Mouse (Mus musculus) MEL (cell line): ENCODE measurements around the gene Gpr34. TPM values are rescaled to one million over a fixed set of nuclear protein-coding genes. Genes with fewer than 3 reads are reported as not detected.

ENCODE experiments used
- DNase-seq: peaks from one replicate; pipeline ENCODE4 v3.0.0; 2011; ENCODE audit warnings: low read depth, low spot score
- H3K27ac ChIP-seq: 2 replicates; pipeline ENCODE4 v1.5.1; 2012; ENCODE audit warnings: low read depth, mild to moderate bottlenecking, control low read depth, low read length, moderate library complexity; ENCODE audit not compliant: control insufficient read depth
- H3K27me3 ChIP-seq, 2 experiments: fragments of 150-350 bp in 1 of 2; sonication (generic) in 1 of 2; 2 replicates each; pipeline ENCODE4 v1.6.1; 2012; ENCODE audit warnings: low read length in 2 of 2, mild to moderate bottlenecking in 2 of 2, improper control_type of control experiment in 1 of 2, moderate library complexity in 1 of 2; ENCODE audit not compliant: insufficient read depth in 2 of 2, control insufficient read depth in 1 of 2
- H3K36me3 ChIP-seq, 2 experiments: 2 replicates each; pipeline ENCODE4 v1.6.1; 2012 to 2014; ENCODE audit warnings: low read length in 2 of 2, improper control_type of control experiment in 1 of 2, inconsistent platforms in 1 of 2, mild to moderate bottlenecking in 1 of 2; ENCODE audit not compliant: insufficient read depth in 2 of 2, control insufficient read depth in 1 of 2
- H3K4me1 ChIP-seq, 2 experiments: fragments of 150-350 bp in 1 of 2; sonication (generic) in 1 of 2; 2 replicates each; pipeline ENCODE4 v1.6.1; 2012; ENCODE audit warnings: low read length in 2 of 2, improper control_type of control experiment in 1 of 2, mild to moderate bottlenecking in 1 of 2; ENCODE audit not compliant: insufficient read depth in 2 of 2, control insufficient read depth in 1 of 2
- H3K4me3 ChIP-seq, 2 experiments: fragments of 150-350 bp in 1 of 2; sonication (generic) in 1 of 2; 2 replicates each; pipeline ENCODE4 v1.5.1; 2012; ENCODE audit warnings: low read depth in 2 of 2, low read length in 2 of 2, mild to moderate bottlenecking in 2 of 2, moderate library complexity in 2 of 2, control low read depth in 1 of 2, improper control_type of control experiment in 1 of 2; ENCODE audit not compliant: control insufficient read depth in 1 of 2, insufficient read depth in 1 of 2
- H3K79me2 ChIP-seq: 2 replicates; pipeline ENCODE4 v1.6.1; 2012; ENCODE audit warnings: mild to moderate bottlenecking, low read length, moderate library complexity; ENCODE audit not compliant: control insufficient read depth, poor library complexity, insufficient read depth
- H3K9ac ChIP-seq: 2 replicates; pipeline ENCODE4 v1.6.1; 2012; ENCODE audit warnings: low read depth, mild to moderate bottlenecking, control low read depth, low read length, moderate library complexity; ENCODE audit not compliant: control insufficient read depth, poor library complexity, severe bottlenecking
- H3K9me3 ChIP-seq: fragments of 150-350 bp; sonication (generic); replicated peaks from 2 replicates; pipeline ENCODE4 v1.6.1; 2012; ENCODE audit warnings: mild to moderate bottlenecking, low read length, improper control_type of control experiment, moderate library complexity; ENCODE audit not compliant: insufficient read depth
- BHLHE40 ChIP-seq: IDR thresholded peaks from 2 replicates; pipeline ENCODE4 v1.6.1; 2012; ENCODE audit warnings: low read depth, mild to moderate bottlenecking, inconsistent platforms, low read length, improper control_type of control experiment, borderline replicate concordance
- CHD1 ChIP-seq: IDR thresholded peaks from 2 replicates; pipeline ENCODE4 v1.6.1; 2012; ENCODE audit warnings: low read depth, mild to moderate bottlenecking, inconsistent platforms, low read length, improper control_type of control experiment
- ELF1 ChIP-seq: IDR thresholded peaks from 2 replicates; pipeline ENCODE4 v1.6.1; 2014; ENCODE audit warnings: low read depth, mild to moderate bottlenecking, inconsistent platforms, low read length, improper control_type of control experiment, moderate library complexity
- EP300 ChIP-seq, 2 experiments: IDR thresholded peaks; 2 replicates each; pipeline ENCODE4 v1.6.1; 2011; ENCODE audit warnings: improper control_type of control experiment in 2 of 2, low read length in 2 of 2, low read depth in 1 of 2, mild to moderate bottlenecking in 1 of 2
- ETS1 ChIP-seq: IDR thresholded peaks from 2 replicates; pipeline ENCODE4 v1.6.1; 2012; ENCODE audit warnings: low read depth, mild to moderate bottlenecking, inconsistent platforms, low read length, improper control_type of control experiment, moderate library complexity
- GATA1 ChIP-seq: IDR thresholded peaks from 2 replicates; pipeline ENCODE4 v1.6.1; 2011; ENCODE audit warnings: low read depth, low read length, improper control_type of control experiment
- JUND ChIP-seq: IDR thresholded peaks from 2 replicates; pipeline ENCODE4 v1.6.1; 2011; ENCODE audit warnings: low read depth, mild to moderate bottlenecking, improper control_type of control experiment, low read length
- MAFK ChIP-seq: IDR thresholded peaks from 2 replicates; pipeline ENCODE4 v1.6.1; 2011; ENCODE audit warnings: low read depth, mild to moderate bottlenecking, low read length, improper control_type of control experiment, borderline replicate concordance
- MEF2A ChIP-seq: IDR thresholded peaks from 2 replicates; pipeline ENCODE4 v1.6.1; 2014; ENCODE audit warnings: low read depth, mild to moderate bottlenecking, inconsistent platforms, low read length, improper control_type of control experiment; ENCODE audit not compliant: poor library complexity, insufficient replicate concordance, severe bottlenecking; ENCODE audit errors: extremely low read depth
- MXI1 ChIP-seq: IDR thresholded peaks from 2 replicates; pipeline ENCODE4 v1.6.1; 2011; ENCODE audit warnings: mild to moderate bottlenecking, low read depth, low read length, improper control_type of control experiment
- MYB ChIP-seq: IDR thresholded peaks from 2 replicates; pipeline ENCODE4 v1.6.1; 2011; ENCODE audit warnings: mild to moderate bottlenecking, low read depth, low read length, improper control_type of control experiment
- NELFE ChIP-seq: IDR thresholded peaks from 2 replicates; pipeline ENCODE4 v1.6.1; 2011; ENCODE audit warnings: low read depth, low read length, improper control_type of control experiment
- POLR2A ChIP-seq, 2 experiments: IDR thresholded peaks; 2 replicates each; pipeline ENCODE4 v1.6.1; 2011 to 2012; ENCODE audit warnings: low read length in 2 of 2, mild to moderate bottlenecking in 2 of 2, control low read depth in 1 of 2, improper control_type of control experiment in 1 of 2, low read depth in 1 of 2, moderate library complexity in 1 of 2; ENCODE audit not compliant: control insufficient read depth in 1 of 2, insufficient read depth in 1 of 2, poor library complexity in 1 of 2
- POLR2AphosphoS5 ChIP-seq: IDR thresholded peaks from 2 replicates; pipeline ENCODE4 v1.6.1; 2012; ENCODE audit warnings: low read depth, borderline replicate concordance, mild to moderate bottlenecking, inconsistent platforms, low read length, moderate library complexity, mixed read lengths
- RCOR1 ChIP-seq: IDR thresholded peaks from 2 replicates; pipeline ENCODE4 v1.6.1; 2012; ENCODE audit warnings: low read depth, mild to moderate bottlenecking, inconsistent platforms, low read length, improper control_type of control experiment
- SIN3A ChIP-seq: IDR thresholded peaks from 2 replicates; pipeline ENCODE4 v1.6.1; 2012; ENCODE audit warnings: low read length, improper control_type of control experiment, inconsistent platforms
- SMC3 ChIP-seq: IDR thresholded peaks from 2 replicates; pipeline ENCODE4 v1.6.1; 2011; ENCODE audit warnings: low read depth, low read length, improper control_type of control experiment
- TCF12 ChIP-seq: IDR thresholded peaks from 2 replicates; pipeline ENCODE4 v1.6.1; 2014; ENCODE audit warnings: low read depth, mild to moderate bottlenecking, inconsistent platforms, low read length, improper control_type of control experiment, moderate library complexity
- USF1 ChIP-seq: IDR thresholded peaks from 2 replicates; pipeline ENCODE4 v1.6.1; 2014; ENCODE audit warnings: low read depth, mild to moderate bottlenecking, inconsistent platforms, low read length, improper control_type of control experiment, moderate library complexity
- ZKSCAN1 ChIP-seq: IDR thresholded peaks from 2 replicates; pipeline ENCODE4 v1.6.1; 2012; ENCODE audit warnings: low read depth, mild to moderate bottlenecking, inconsistent platforms, low read length, improper control_type of control experiment, moderate library complexity
- polyA plus RNA-seq, 2 experiments: library from polyadenylated mRNA; stranded (reverse) in 1 of 2; unstranded in 1 of 2; fragments of >175 nt in 1 of 2; fragments of >200 nt in 1 of 2; gene quantifications; 2 replicates each; pipeline versions ENCODE4 v1.2.1 to v1.2.4; 2012; ENCODE audit warnings: low replicate concordance in 2 of 2, low read depth in 1 of 2; ENCODE audit not compliant: insufficient read length in 2 of 2, insufficient read depth in 1 of 2, missing spikeins in 1 of 2
- total RNA-seq: library from RNA; depleted of rRNA; stranded (reverse); fragments of 300-350 nt; gene quantifications from 2 replicates; pipeline ENCODE4 v1.2.3, GENCODE M21; 2012

Gene Gpr34
- total and polyA plus RNA-seq, 3 experiments, result 0.04 TPM; not detected in 2

DNA sequence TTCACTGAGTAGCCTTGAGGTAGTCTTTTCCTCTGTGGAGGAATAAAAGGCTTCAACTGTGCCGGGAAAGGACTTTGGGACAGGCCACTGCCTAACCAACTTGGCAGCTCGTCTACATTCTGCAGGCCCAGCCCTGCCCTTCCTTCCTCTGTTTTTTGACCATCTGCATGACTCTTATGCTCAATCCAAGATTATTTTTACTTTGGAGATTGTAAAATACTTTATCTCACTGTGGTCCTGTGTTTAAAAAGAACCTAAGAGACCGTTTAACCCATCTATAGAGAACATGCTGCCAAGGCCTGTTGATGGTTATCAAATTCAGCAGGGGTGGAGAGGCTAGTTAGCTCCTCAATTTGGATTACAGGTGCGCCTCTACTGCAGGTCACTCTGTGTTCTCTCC is 10.4 kb upstream of the Gpr34 start:
- no peaks in the 10 kb centered on the region for H3K27me3 ChIP-seq
- peaks cover 20 to 31% of the 10 kb centered on the region in 2 experiments for H3K4me1 ChIP-seq
- no peak for DNase-seq
- H3K36me3 ChIP-seq, result peaks cover 0 to 34% of the 10 kb centered on the region in 2 experiments; a peak in 2 of 4 replicates
- peak overlapping the region; percentile 46 for H3K27ac ChIP-seq
- no peak overlapping the region for H3K4me3 ChIP-seq
- TF ChIP-seq TCF12, result peak; percentile 76
- peak; percentile 43 for TF ChIP-seq GATA1
- no peak for TF ChIP-seq CHD1
- no peak for TF ChIP-seq ELF1
- TF ChIP-seq SIN3A, result 0 out of 2 replicates have a peak, but pooled peaks have one; percentile 25
- 0 out of 2 replicates have a peak, but pooled peaks have one; percentile 18 for TF ChIP-seq MXI1
- TF ChIP-seq EP300 (IDR thresholded peaks at IDR 0.05; ENCODE audit: low read depth in 1 of 2, low read length in 2 of 2), result peak; percentile 62 to 74
- no peak for TF ChIP-seq USF1
- TF ChIP-seq POLR2A (IDR thresholded peaks at IDR 0.05; ENCODE audit: control insufficient read depth in 1 of 2, insufficient read depth in 1 of 2, low read depth in 1 of 2, low read length in 2 of 2, poor library complexity in 1 of 2), result no peak
- TF ChIP-seq SMC3, result no peak
- TF ChIP-seq ETS1, result peak; percentile 55; the same call in 1 of the 2 replicates
- TF ChIP-seq RCOR1, result no peak; the same call in 1 of the 2 replicates
- peak; percentile 62; the same call in 1 of the 2 replicates for TF ChIP-seq MEF2A
- peak; percentile 59; the same call in 1 of the 2 replicates for TF ChIP-seq MYB
- TF ChIP-seq JUND, result no peak
- TF ChIP-seq POLR2AphosphoS5, result no peak
- no peak for TF ChIP-seq ZKSCAN1
- no peak for TF ChIP-seq NELFE
- TF ChIP-seq, all 39 proteins: peak for 8
- no peaks in the 10 kb centered on the region for H3K79me2 ChIP-seq
- no peak overlapping the region for H3K9ac ChIP-seq
- no peaks in the 10 kb centered on the region for H3K9me3 ChIP-seq

DNA sequence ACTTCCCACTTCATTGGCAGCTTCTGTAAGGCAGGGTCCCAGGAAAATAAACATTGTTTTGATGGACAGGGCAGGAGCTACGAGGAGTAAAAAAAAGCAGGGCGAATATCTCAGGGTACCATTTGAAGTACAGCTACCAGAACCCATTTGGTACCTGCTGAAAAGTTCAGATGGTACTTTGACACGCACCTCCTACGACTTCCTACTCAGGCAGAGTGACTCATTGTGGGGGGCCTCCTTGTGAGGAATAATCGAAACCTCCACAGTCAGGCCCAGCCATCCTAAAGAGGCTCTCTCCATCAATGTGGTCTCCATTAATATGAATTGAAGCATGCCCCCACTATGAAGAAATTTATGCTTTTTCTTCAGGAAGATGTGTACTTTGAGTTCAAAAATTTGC is 9.2 kb upstream of the Gpr34 start:
- no peak overlapping the region; the same call in 1 of the 2 replicates for H3K27ac ChIP-seq
- H3K9ac ChIP-seq, result no peak overlapping the region
- peaks cover 0 to 24% of the 10 kb centered on the region in 2 experiments; a peak in 2 of 4 replicates for H3K36me3 ChIP-seq
- no peak for TF ChIP-seq CHD1
- no peak for TF ChIP-seq BHLHE40
- TF ChIP-seq USF1, result no peak
- no peak for TF ChIP-seq MAFK
- TF ChIP-seq, all 39 proteins: peak for 0
- H3K4me3 ChIP-seq, result no peak overlapping the region
- H3K79me2 ChIP-seq, result no peaks in the 10 kb centered on the region
- DNase-seq, result no peak
- peaks cover 12 to 22% of the 10 kb centered on the region in 2 experiments for H3K4me1 ChIP-seq
- H3K27me3 ChIP-seq, result no peaks in the 10 kb centered on the region
- no peaks in the 10 kb centered on the region for H3K9me3 ChIP-seq
